Mouse (Mus musculus) C2C12 (cell line): ENCODE results near the gene Gtsf1l. TPM values are rescaled to one million over a fixed set of nuclear protein-coding genes. Genes with fewer than 3 reads are reported as not detected.

Source experiments
- H3K27me3 ChIP-seq: one replicate; pipeline ENCODE4 v1.6.1; 2011; ENCODE audit not compliant: control insufficient read depth, insufficient read depth, insufficient read length
- H3K36me3 ChIP-seq: one replicate; pipeline ENCODE4 v1.6.1; 2011; ENCODE audit not compliant: control insufficient read depth, insufficient read depth
- H3K4me3 ChIP-seq: one replicate; pipeline ENCODE4 v1.5.1; 2011; ENCODE audit warnings: mild to moderate bottlenecking, control low read depth; ENCODE audit not compliant: poor library complexity, insufficient read depth, severe bottlenecking
- H3K79me2 ChIP-seq: one replicate; pipeline ENCODE4 v1.6.1; 2011; ENCODE audit not compliant: control insufficient read depth, insufficient read depth
- H3K79me3 ChIP-seq: one replicate; pipeline ENCODE4 v1.6.1; 2011; ENCODE audit warnings: low read depth, control low read depth
- H3ac ChIP-seq: one replicate; pipeline ENCODE3; 2011; ENCODE audit warnings: low read depth; ENCODE audit not compliant: control insufficient read depth, insufficient read length
- CEBPB ChIP-seq: IDR thresholded peaks from one replicate; pipeline ENCODE4 v1.6.1; 2011; ENCODE audit warnings: low read depth, mild to moderate bottlenecking, control low read depth, moderate library complexity
- CTCF ChIP-seq: IDR thresholded peaks from one replicate; pipeline ENCODE4 v1.5.1; 2011; ENCODE audit not compliant: control insufficient read depth, insufficient read depth, insufficient read length
- FOSL1 ChIP-seq: IDR thresholded peaks from one replicate; pipeline ENCODE4 v1.8.0; 2011; ENCODE audit warnings: mild to moderate bottlenecking, low read length; ENCODE audit not compliant: poor library complexity, insufficient read depth, severe bottlenecking
- MAX ChIP-seq: IDR thresholded peaks from one replicate; pipeline ENCODE4 v1.6.1; 2011; ENCODE audit warnings: mild to moderate bottlenecking, control low read depth
- MYOD1 ChIP-seq: IDR thresholded peaks from one replicate; pipeline ENCODE4 v1.6.1; 2011; ENCODE audit warnings: low read depth; ENCODE audit not compliant: control insufficient read depth, insufficient read length
- MYOG ChIP-seq: IDR thresholded peaks from one replicate; pipeline ENCODE4 v1.6.1; 2011; ENCODE audit not compliant: control insufficient read depth, insufficient read length; ENCODE audit errors: extremely low read depth
- USF1 ChIP-seq: IDR thresholded peaks from one replicate; pipeline ENCODE4 v1.6.1; 2011; ENCODE audit warnings: low read depth, mild to moderate bottlenecking, control low read depth, moderate library complexity
- polyA plus RNA-seq: library from polyadenylated mRNA; unstranded; fragments of >200 nt; fragmentation: generic; extraction: Trizol; gene quantifications from one replicate; pipeline ENCODE4 v1.2.1, GENCODE M21; 2012; ENCODE audit warnings: missing spikeins

The Gtsf1l gene
- polyA plus RNA-seq, 1 experiment = 0.05 TPM

DNA sequence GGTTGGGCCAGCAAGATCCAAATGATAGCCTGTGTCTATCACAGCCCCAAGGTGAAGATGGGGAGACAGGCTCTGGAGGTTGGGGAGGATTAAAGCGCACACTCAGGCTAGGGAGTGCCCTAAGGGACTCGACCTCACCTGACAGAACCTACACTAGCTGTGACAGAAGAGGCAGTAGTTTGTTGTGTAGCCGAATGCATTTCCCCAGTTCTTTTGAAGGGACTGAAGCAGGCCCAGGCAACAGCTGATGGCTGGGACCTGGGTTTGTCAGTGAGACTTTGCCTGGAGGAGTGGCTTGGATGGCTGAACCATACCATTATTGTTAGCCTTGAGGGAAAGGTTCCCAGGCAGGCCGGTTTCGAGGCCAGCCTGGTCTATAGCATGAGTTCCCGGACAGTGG is 2.6 kb downstream of the Gtsf1l start:
- Histone ChIP-seq H3K27me3 (no peaks in the 10 kb centered on the region), H3K79me3 (no peaks in the 10 kb centered on the region), H3K36me3 (peaks cover 20% of the 10 kb centered on the region), H3K79me2 (no peaks in the 10 kb centered on the region), H3K4me3 (no peak overlapping the region), H3ac (no peak overlapping the region)
- no peak for TF ChIP-seq CTCF
- TF ChIP-seq MYOD1 = no peak
- no peak for TF ChIP-seq CEBPB
- TF ChIP-seq MYOG = no peak
- no peak for TF ChIP-seq USF1
- no peak for TF ChIP-seq FOSL1
- TF ChIP-seq MAX = no peak

DNA sequence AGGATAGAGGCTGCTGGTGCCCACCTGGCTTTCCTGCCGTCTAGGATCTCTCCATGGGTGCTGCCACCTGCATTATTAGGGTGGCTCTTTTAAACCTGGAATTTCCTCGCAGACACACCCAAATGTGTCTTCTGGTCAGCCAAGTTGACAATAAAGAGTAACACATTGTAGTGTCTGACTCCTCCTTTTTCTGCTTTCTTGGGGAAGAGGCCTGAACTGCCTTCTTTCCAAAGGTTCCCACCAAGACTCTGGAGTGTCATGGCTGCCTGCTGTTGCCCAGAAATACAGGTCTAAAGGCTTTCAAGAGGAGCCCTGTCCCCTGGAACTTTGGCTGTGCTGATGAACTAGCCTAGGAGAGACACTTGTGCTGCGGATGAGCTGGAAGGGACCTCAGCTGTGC is 3.1 kb downstream of the Gtsf1l start:
- Histone ChIP-seq H3K79me2 (no peaks in the 10 kb centered on the region), H3K4me3 (no peak overlapping the region), H3K27me3 (no peaks in the 10 kb centered on the region), H3ac (no peak overlapping the region), H3K36me3 (peaks cover 24% of the 10 kb centered on the region), H3K79me3 (no peaks in the 10 kb centered on the region)
- TF ChIP-seq MYOD1 (no peak), CEBPB (no peak), FOSL1 (no peak), CTCF (no peak), USF1 (no peak), MYOG (no peak), MAX (no peak)

DNA sequence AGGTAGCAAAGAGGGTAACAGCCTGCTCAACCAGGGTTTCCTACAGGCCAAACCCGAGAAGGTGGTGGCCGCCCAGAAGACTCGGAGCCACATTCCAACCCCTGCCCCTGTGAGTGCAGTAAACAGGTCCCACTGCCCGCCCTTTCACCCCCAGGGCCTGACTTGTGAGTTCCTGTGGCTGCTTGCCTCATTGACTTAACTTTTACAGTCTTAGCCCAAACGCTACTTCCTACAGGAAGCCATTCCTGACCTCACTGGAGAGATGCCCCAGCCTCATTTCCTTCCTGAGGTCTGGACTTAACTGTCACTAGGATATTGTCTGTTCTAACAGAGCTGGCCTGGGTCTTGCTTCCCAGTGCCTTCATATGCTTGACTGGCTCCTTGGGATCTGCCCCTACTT is 5.1 kb downstream of the Gtsf1l start:
- TF ChIP-seq USF1 (no peak), CTCF (no peak), FOSL1 (no peak), MAX (no peak), CEBPB (no peak), MYOD1 (no peak), MYOG (no peak)

DNA sequence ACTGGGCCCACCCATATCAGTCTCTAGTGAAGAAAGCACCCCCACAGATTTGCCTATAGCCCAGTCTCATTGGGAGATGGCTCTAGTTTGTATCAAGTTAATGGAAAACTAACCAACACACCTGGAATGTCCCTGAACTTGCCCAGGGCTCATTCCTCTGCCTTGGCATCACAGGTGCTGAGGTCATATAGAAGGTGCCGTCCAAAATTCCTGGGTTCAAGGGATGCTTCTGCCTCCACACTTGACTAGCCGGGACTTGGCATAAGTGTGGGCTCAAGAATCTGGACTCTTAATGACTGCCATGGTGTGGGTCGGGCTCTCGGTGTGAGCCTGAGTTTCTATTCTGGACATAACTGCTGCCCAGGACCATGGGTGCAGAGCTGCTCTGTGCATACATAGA is 8.6 kb downstream of the Gtsf1l start:
- no peak for TF ChIP-seq USF1
- TF ChIP-seq CTCF = no peak
- no peak for TF ChIP-seq MAX
- no peak for TF ChIP-seq MYOD1
- no peak for TF ChIP-seq FOSL1
- TF ChIP-seq CEBPB = no peak
- no peak for TF ChIP-seq MYOG
- no peaks in the 10 kb centered on the region for H3K27me3 ChIP-seq
- H3K79me2 ChIP-seq = no peaks in the 10 kb centered on the region
- no peak overlapping the region for H3K4me3 ChIP-seq
- peaks cover 61% of the 10 kb centered on the region for H3K36me3 ChIP-seq
- H3K79me3 ChIP-seq = no peaks in the 10 kb centered on the region
- H3ac ChIP-seq = no peak overlapping the region

More for the DNA sequence above, 5.1 kb downstream of the Gtsf1l start:
- Histone ChIP-seq H3K36me3 (peaks cover 41% of the 10 kb centered on the region), H3K27me3 (no peaks in the 10 kb centered on the region), H3K79me2 (no peaks in the 10 kb centered on the region), H3ac (no peak overlapping the region), H3K79me3 (no peaks in the 10 kb centered on the region), H3K4me3 (no peak overlapping the region)

DNA sequence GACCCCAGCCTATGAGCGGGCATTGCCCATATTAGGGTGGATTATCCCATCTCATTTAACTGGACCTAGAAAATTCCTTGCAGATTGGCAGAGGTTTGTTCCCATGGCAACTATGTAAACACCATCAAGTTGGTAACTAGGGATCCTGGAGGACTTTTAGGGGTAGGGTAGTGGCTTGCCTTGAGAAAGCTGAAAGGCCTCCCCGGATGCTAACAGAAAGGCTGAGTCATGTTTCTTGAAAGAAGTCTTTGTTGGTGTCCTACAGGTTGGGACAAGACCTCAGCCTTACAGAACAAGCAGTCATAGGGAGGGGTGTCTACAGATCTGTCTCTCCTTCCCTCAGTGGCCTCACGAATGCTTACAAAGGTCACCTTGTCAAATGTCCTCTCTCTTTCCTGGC is 12.4 kb downstream of the Gtsf1l start:
- Histone ChIP-seq H3ac (no peak overlapping the region), H3K36me3 (peaks cover 83% of the 10 kb centered on the region), H3K4me3 (no peak overlapping the region), H3K79me3 (no peaks in the 10 kb centered on the region), H3K27me3 (no peaks in the 10 kb centered on the region), H3K79me2 (no peaks in the 10 kb centered on the region)
- no peak for TF ChIP-seq MYOG
- TF ChIP-seq MAX = no peak
- no peak for TF ChIP-seq USF1
- TF ChIP-seq MYOD1 = no peak
- TF ChIP-seq CEBPB = no peak
- TF ChIP-seq CTCF = no peak
- no peak for TF ChIP-seq FOSL1

DNA sequence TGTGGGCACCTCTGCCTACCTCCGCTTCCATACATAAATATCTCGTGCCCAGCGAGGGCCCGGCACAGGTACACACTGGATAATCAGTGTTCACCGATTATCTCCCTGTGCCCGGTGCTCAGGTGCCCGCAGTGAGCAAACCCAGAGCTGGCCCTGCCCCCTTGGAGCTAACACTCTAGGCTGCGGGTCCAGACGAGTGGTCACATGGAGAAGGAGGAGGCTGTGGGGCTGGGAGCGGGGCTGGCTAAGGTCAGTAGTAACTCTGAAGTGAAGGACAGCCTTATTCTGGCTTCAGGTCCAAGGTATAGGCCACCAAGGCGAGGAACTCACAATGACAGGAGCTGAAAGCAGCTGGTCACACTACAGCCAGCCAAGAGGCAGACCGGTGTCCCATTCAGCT is 12.8 kb downstream of the Gtsf1l start:
- TF ChIP-seq USF1 (no peak), CTCF (no peak), MAX (no peak), MYOG (no peak), FOSL1 (no peak), MYOD1 (no peak), CEBPB (no peak)
- Histone ChIP-seq H3K27me3 (no peaks in the 10 kb centered on the region), H3K79me2 (no peaks in the 10 kb centered on the region), H3K36me3 (peaks cover 83% of the 10 kb centered on the region), H3K79me3 (no peaks in the 10 kb centered on the region), H3ac (no peak overlapping the region), H3K4me3 (no peak overlapping the region)
